19 mouse cellular contexts compared by ENCODE assay signal in genomic region chr6:95179993-95180392, GRCm38 (mm10).
DNase-seq lines count a peak whose midpoint lies in the region; ATAC-seq lines count a peak whose summit lies in the region.
"Had no signal": no experiment of that assay in that cellular context is flagged by ENCODE, and none has a peak within 500 bp of the region (broad histone marks: within the 10 kb centered on the region; RNA-seq: fewer than 3 reads in every experiment).

No protein-coding gene starts in this region.

- DNase-seq in liver, embryonic 13.5 days = no peak
- peak; percentile 74 for DNase-seq in midbrain, embryonic 11.5 days (ENCODE audit: low spot score, missing footprints)
- DNase-seq in testis, postnatal 14 days (ENCODE audit: low spot score) = no peak
- DNase-seq: adrenal gland, postnatal 14 days; cerebellum, adult 11-12 months; cerebellum, adult 9-11 months; cerebellum, postnatal 36 days; forebrain, postnatal 0 days; gastrocnemius, postnatal 14 days; heart, postnatal 36 days had no signal

- no peak overlapping the region for H3K27ac ChIP-seq in liver, embryonic 13.5 days
- no peak overlapping the region for H3K27ac ChIP-seq in liver, embryonic 12.5 days
- no peak overlapping the region for H3K27ac ChIP-seq in midbrain, embryonic 11.5 days (ENCODE audit: low read depth, low read length)
- H3K27ac ChIP-seq in midbrain, embryonic 13.5 days = no peak overlapping the region
- H3K27ac ChIP-seq in stomach, embryonic 16.5 days (ENCODE audit: low read length) = no peak overlapping the region
- H3K27ac ChIP-seq: embryonic facial prominence, embryonic 13.5 days; forebrain, embryonic 12.5 days; heart, embryonic 13.5 days had no signal

- no peaks in the 10 kb centered on the region for H3K9me3 ChIP-seq in liver, embryonic 13.5 days (replicated peaks)
- no peaks in the 10 kb centered on the region for H3K9me3 ChIP-seq in liver, embryonic 12.5 days (replicated peaks)
- H3K9me3 ChIP-seq in midbrain, embryonic 11.5 days (ENCODE audit: control insufficient read depth, low read length) = no peaks in the 10 kb centered on the region
- no peaks in the 10 kb centered on the region for H3K9me3 ChIP-seq in midbrain, embryonic 13.5 days
- H3K9me3 ChIP-seq in stomach, embryonic 16.5 days (replicated peaks; ENCODE audit: control insufficient read depth, low read length) = no peaks in the 10 kb centered on the region
- H3K9me3 ChIP-seq: embryonic facial prominence, embryonic 13.5 days; forebrain, embryonic 12.5 days; heart, embryonic 13.5 days had no signal

- peaks cover 3% of the 10 kb centered on the region; the same call in 1 of the 2 replicates for H3K4me1 ChIP-seq in liver, embryonic 13.5 days (replicated peaks)
- H3K4me1 ChIP-seq in liver, embryonic 12.5 days = no peaks in the 10 kb centered on the region
- 0 out of 2 replicates have a peak, but pooled peaks cover under 1% of the 10 kb centered on the region for H3K4me1 ChIP-seq in midbrain, embryonic 11.5 days (ENCODE audit: control insufficient read depth, insufficient read depth, low read length)
- no peaks in the 10 kb centered on the region; the same call in 1 of the 2 replicates for H3K4me1 ChIP-seq in midbrain, embryonic 13.5 days (replicated peaks)
- peaks cover 5% of the 10 kb centered on the region for H3K4me1 ChIP-seq in stomach, embryonic 16.5 days (ENCODE audit: control insufficient read depth, insufficient read depth, low read length)
- H3K4me1 ChIP-seq: embryonic facial prominence, embryonic 13.5 days; forebrain, embryonic 12.5 days; heart, embryonic 13.5 days had no signal

- H3K9ac ChIP-seq in liver, embryonic 13.5 days = no peak overlapping the region
- H3K9ac ChIP-seq in liver, embryonic 12.5 days = no peak overlapping the region
- no peak overlapping the region for H3K9ac ChIP-seq in midbrain, embryonic 11.5 days (ENCODE audit: low read length)
- H3K9ac ChIP-seq in midbrain, embryonic 13.5 days (replicated peaks) = no peak overlapping the region
- H3K9ac ChIP-seq in stomach, embryonic 16.5 days (ENCODE audit: low read length) = no peak overlapping the region
- H3K9ac ChIP-seq: embryonic facial prominence, embryonic 13.5 days; forebrain, embryonic 12.5 days; forebrain, postnatal 0 days; heart, embryonic 13.5 days had no signal

- no peak overlapping the region for H3K4me2 ChIP-seq in liver, embryonic 13.5 days
- no peak overlapping the region for H3K4me2 ChIP-seq in liver, embryonic 12.5 days
- no peak overlapping the region for H3K4me2 ChIP-seq in midbrain, embryonic 11.5 days
- no peak overlapping the region for H3K4me2 ChIP-seq in midbrain, embryonic 13.5 days (replicated peaks)
- H3K4me2 ChIP-seq in stomach, embryonic 16.5 days (ENCODE audit: low read depth, low read length) = no peak overlapping the region
- H3K4me2 ChIP-seq: embryonic facial prominence, embryonic 13.5 days; forebrain, embryonic 12.5 days; heart, embryonic 13.5 days had no signal

- no peaks in the 10 kb centered on the region for H3K27me3 ChIP-seq in liver, embryonic 13.5 days
- H3K27me3 ChIP-seq in liver, embryonic 12.5 days (replicated peaks) = no peaks in the 10 kb centered on the region
- H3K27me3 ChIP-seq in midbrain, embryonic 11.5 days (ENCODE audit: control insufficient read depth, insufficient read depth, low read length) = peaks cover 28% of the 10 kb centered on the region
- peaks cover 66% of the 10 kb centered on the region for H3K27me3 ChIP-seq in midbrain, embryonic 13.5 days
- no peaks in the 10 kb centered on the region for H3K27me3 ChIP-seq in stomach, embryonic 16.5 days (ENCODE audit: control insufficient read depth, insufficient read depth, low read length)
- H3K27me3 ChIP-seq: CH12.LX; embryonic facial prominence, embryonic 13.5 days; forebrain, embryonic 12.5 days; heart, embryonic 13.5 days had no signal

- ATAC-seq in liver, embryonic 13.5 days (ENCODE audit: low read depth) = peak; percentile 23; the same call in 1 of the 2 replicates
- no peak for ATAC-seq in liver, embryonic 12.5 days
- ATAC-seq in midbrain, embryonic 11.5 days (ENCODE audit: low FRiP score) = no peak
- ATAC-seq in midbrain, embryonic 13.5 days = no peak
- ATAC-seq in stomach, embryonic 16.5 days (ENCODE audit: insufficient read depth, low FRiP score) = peak; percentile 78; the same call in 1 of the 2 replicates
- ATAC-seq: activated CD4-positive, CD25-positive, alpha-beta regulatory T cell, adult 4 months; forebrain, postnatal 0 days; Patski had no signal

- H3K36me3 ChIP-seq in liver, embryonic 13.5 days = no peaks in the 10 kb centered on the region
- no peaks in the 10 kb centered on the region for H3K36me3 ChIP-seq in liver, embryonic 12.5 days
- H3K36me3 ChIP-seq in midbrain, embryonic 11.5 days (ENCODE audit: control insufficient read depth, insufficient read depth, low read length) = no peaks in the 10 kb centered on the region
- no peaks in the 10 kb centered on the region for H3K36me3 ChIP-seq in midbrain, embryonic 13.5 days
- H3K36me3 ChIP-seq in stomach, embryonic 16.5 days (ENCODE audit: control insufficient read depth, insufficient read depth, low read length) = no peaks in the 10 kb centered on the region
- H3K36me3 ChIP-seq: embryonic facial prominence, embryonic 13.5 days; forebrain, embryonic 12.5 days; heart, embryonic 13.5 days had no signal

- no peak overlapping the region for H3K4me3 ChIP-seq in liver, embryonic 13.5 days (replicated peaks)
- H3K4me3 ChIP-seq in liver, embryonic 12.5 days = no peak overlapping the region
- no peak overlapping the region for H3K4me3 ChIP-seq in midbrain, embryonic 11.5 days (ENCODE audit: low read depth, low read length)
- H3K4me3 ChIP-seq in midbrain, embryonic 13.5 days (replicated peaks) = no peak overlapping the region
- H3K4me3 ChIP-seq in stomach, embryonic 16.5 days (replicated peaks; ENCODE audit: low read length) = no peak overlapping the region
- H3K4me3 ChIP-seq: embryonic facial prominence, embryonic 13.5 days; forebrain, embryonic 12.5 days; heart, embryonic 13.5 days had no signal

- WGBS in liver, embryonic 13.5 days (ENCODE audit: insufficient replicate concordance) = 45% methylated on average over 2 of the region's 2 CpGs
- WGBS in liver, embryonic 12.5 days (ENCODE audit: insufficient replicate concordance) = 52% methylated on average over 2 of the region's 2 CpGs
- WGBS in midbrain, embryonic 11.5 days = 58% methylated on average over 2 of the region's 2 CpGs
- 73% methylated on average over 2 of the region's 2 CpGs for WGBS in midbrain, embryonic 13.5 days
- 42% methylated on average over 2 of the region's 2 CpGs for WGBS in stomach, embryonic 16.5 days

Comparison
In these comparisons a context has a peak if more than half of its experiments do, and no peak if none do; other contexts are left out.
1. ATAC-seq: peak in liver, embryonic 13.5 days (single experiment) and stomach, embryonic 16.5 days (single experiment); none in liver, embryonic 12.5 days (single experiment), midbrain, embryonic 11.5 days (single experiment) and midbrain, embryonic 13.5 days (single experiment).